Comparison of ENCODE assay signal across 28 mouse cellular contexts in genomic region chr8:77459696-77460095, GRCm38 (mm10). TPM values are rescaled to one million over a fixed set of nuclear protein-coding genes. Genes with fewer than 3 reads are reported as not detected.
DNase-seq lines count a peak whose midpoint lies in the region; ATAC-seq lines count a peak whose summit lies in the region.
"Had no signal": no experiment of that assay in that cellular context is flagged by ENCODE, and none has a peak within 500 bp of the region (broad histone marks: within the 10 kb centered on the region; RNA-seq: fewer than 3 reads in every experiment).

No protein-coding gene starts in this region.

- no peak overlapping the region for H3K4me2 ChIP-seq in embryonic facial prominence, embryonic 14.5 days (ENCODE audit: low read depth, low read length)
- H3K4me2 ChIP-seq in kidney, embryonic 16.5 days (replicated peaks; ENCODE audit: low read depth, low read length) = no peak overlapping the region
- H3K4me2 ChIP-seq: embryonic facial prominence, embryonic 12.5 days; forebrain, embryonic 12.5 days; forebrain, embryonic 15.5 days; heart, embryonic 13.5 days; hindbrain, embryonic 14.5 days had no signal

- H3K4me1 ChIP-seq in embryonic facial prominence, embryonic 14.5 days (ENCODE audit: control insufficient read depth, insufficient read depth, low read length) = no peaks in the 10 kb centered on the region
- peaks cover 15% of the 10 kb centered on the region for H3K4me1 ChIP-seq in embryonic facial prominence, embryonic 10.5 days
- H3K4me1 ChIP-seq in kidney, embryonic 16.5 days (ENCODE audit: insufficient read depth, low read length) = no peaks in the 10 kb centered on the region; the same call in 1 of the 2 replicates
- H3K4me1 ChIP-seq: forebrain, embryonic 12.5 days; forebrain, embryonic 15.5 days had no signal

- H3K4me3 ChIP-seq in embryonic facial prominence, embryonic 14.5 days (ENCODE audit: low read depth, low read length) = no peak overlapping the region
- no peak overlapping the region for H3K4me3 ChIP-seq in embryonic facial prominence, embryonic 10.5 days
- H3K4me3 ChIP-seq in kidney, embryonic 16.5 days (ENCODE audit: low read length) = no peak overlapping the region
- H3K4me3 ChIP-seq: embryonic facial prominence, embryonic 12.5 days; erythroblast, embryonic 14.5 days; forebrain, embryonic 12.5 days; forebrain, embryonic 15.5 days; heart, adult 2 months; heart, embryonic 10.5 days; heart, embryonic 13.5 days had no signal

- ATAC-seq in embryonic facial prominence, embryonic 14.5 days (ENCODE audit: low read depth) = no peak
- 0 out of 2 replicates have a peak, but pooled peaks have one; percentile 39 for ATAC-seq in kidney, embryonic 16.5 days (ENCODE audit: low FRiP score, low TSS enrichment)
- ATAC-seq: forebrain, embryonic 15.5 days; hindbrain, postnatal 0 days; Patski had no signal

- H3K27ac ChIP-seq in embryonic facial prominence, embryonic 14.5 days (replicated peaks; ENCODE audit: low read depth, low read length) = 0 out of 2 replicates have a peak overlapping the region, but pooled peaks have one; percentile 10
- no peak overlapping the region for H3K27ac ChIP-seq in embryonic facial prominence, embryonic 10.5 days (replicated peaks)
- H3K27ac ChIP-seq in kidney, embryonic 16.5 days (ENCODE audit: low read length) = no peak overlapping the region
- H3K27ac ChIP-seq: embryonic facial prominence, embryonic 12.5 days; forebrain, embryonic 12.5 days; forebrain, embryonic 15.5 days; heart, adult 2 months; heart, embryonic 10.5 days; heart, embryonic 13.5 days; hindbrain, embryonic 14.5 days; hindbrain, postnatal 0 days had no signal

- H3K36me3 ChIP-seq in embryonic facial prominence, embryonic 14.5 days (ENCODE audit: control insufficient read depth, insufficient read depth, low read length) = 0 out of 2 replicates have a peak, but pooled peaks cover 4% of the 10 kb centered on the region
- no peaks in the 10 kb centered on the region for H3K36me3 ChIP-seq in embryonic facial prominence, embryonic 10.5 days (replicated peaks)
- H3K36me3 ChIP-seq in kidney, embryonic 16.5 days (ENCODE audit: insufficient read depth, low read length) = no peaks in the 10 kb centered on the region
- H3K36me3 ChIP-seq: embryonic facial prominence, embryonic 12.5 days; forebrain, embryonic 12.5 days; forebrain, embryonic 15.5 days; heart, embryonic 10.5 days; heart, embryonic 13.5 days had no signal

- no peak for DNase-seq in embryonic facial prominence, embryonic 14.5 days (ENCODE audit: low spot score)
- no peak for DNase-seq in embryonic facial prominence, embryonic 10.5 days (ENCODE audit: low spot score)
- no peak for DNase-seq in kidney, postnatal 25 days
- DNase-seq in retina, postnatal 1 day = peak; percentile 73
- no peak for DNase-seq in retina, embryonic 14.5 days (ENCODE audit: low spot score)
- DNase-seq: adrenal gland, postnatal 10 days; adrenal gland, postnatal 36 days; B cell, adult 2 months; cerebellum, adult 18-20 months; cerebellum, adult 9-10 months; cerebellum, postnatal 14 days; gastrocnemius, postnatal 10 days; gastrocnemius, postnatal 36 days; heart, adult 2 months; heart, postnatal 14 days; heart, postnatal 4 days had no signal

- no peaks in the 10 kb centered on the region for H3K9me3 ChIP-seq in embryonic facial prominence, embryonic 14.5 days (ENCODE audit: control insufficient read depth, low read length)
- H3K9me3 ChIP-seq in embryonic facial prominence, embryonic 10.5 days = no peaks in the 10 kb centered on the region
- no peaks in the 10 kb centered on the region for H3K9me3 ChIP-seq in kidney, embryonic 16.5 days (ENCODE audit: low read length)
- H3K9me3 ChIP-seq: embryonic facial prominence, embryonic 12.5 days; forebrain, embryonic 12.5 days; forebrain, embryonic 15.5 days; G1E; heart, embryonic 10.5 days; heart, embryonic 13.5 days had no signal

- WGBS in embryonic facial prominence, embryonic 14.5 days = 57% methylated on average over 7 of the region's 7 CpGs
- WGBS in embryonic facial prominence, embryonic 10.5 days = 57% methylated on average over 7 of the region's 7 CpGs
- WGBS in kidney, embryonic 16.5 days = 29% methylated on average over 7 of the region's 7 CpGs

- H3K9ac ChIP-seq in embryonic facial prominence, embryonic 14.5 days (ENCODE audit: low read depth, low read length) = no peak overlapping the region
- no peak overlapping the region for H3K9ac ChIP-seq in kidney, embryonic 16.5 days (replicated peaks; ENCODE audit: low read length)
- H3K9ac ChIP-seq: embryonic facial prominence, embryonic 12.5 days; forebrain, embryonic 12.5 days; forebrain, embryonic 15.5 days; heart, embryonic 13.5 days; hindbrain, embryonic 14.5 days had no signal

- H3K27me3 ChIP-seq in embryonic facial prominence, embryonic 14.5 days (replicated peaks; ENCODE audit: control insufficient read depth, insufficient read depth, low read length) = no peaks in the 10 kb centered on the region
- no peaks in the 10 kb centered on the region for H3K27me3 ChIP-seq in embryonic facial prominence, embryonic 10.5 days (replicated peaks; ENCODE audit: low read depth, poor library complexity, severe bottlenecking)
- no peaks in the 10 kb centered on the region for H3K27me3 ChIP-seq in kidney, embryonic 16.5 days (ENCODE audit: insufficient read depth, low read length)
- H3K27me3 ChIP-seq: CH12.LX; embryonic facial prominence, embryonic 12.5 days; forebrain, embryonic 12.5 days; forebrain, embryonic 15.5 days; heart, embryonic 13.5 days; Patski had no signal

RNA-seq across cellular contexts. Expression of gene Arhgap10, which starts 58.1 kb away (rescaled TPM):
- 25.9 and 29.2 TPM in 2 replicates for polyA plus RNA-seq in embryonic facial prominence, embryonic 14.5 days (2014; fragmentation: Nextera tagmentation; extraction: Ambion mirVana)
- polyA plus RNA-seq in embryonic facial prominence, embryonic 10.5 days (2016; fragmentation: Nextera tagmentation; extraction: Ambion mirVana) = 25.5 and 26.1 TPM in 2 replicates
- polyA plus RNA-seq in kidney, embryonic 16.5 days (2015; fragmentation: Nextera tagmentation; extraction: Ambion mirVana) = 31.7 and 36.0 TPM in 2 replicates
